Mouse (Mus musculus) limb, embryonic 14.5 days (tissue): ENCODE measurements around the gene Cep164. TPM values are rescaled to one million over a fixed set of nuclear protein-coding genes. Genes with fewer than 3 reads are reported as not detected.

Experiments used
- ATAC-seq: fragments of 200-750 bp; cut with Nextera tagmentation; 2 replicates; pipeline ENCODE4 v1.8.0; 2017; ENCODE audit warnings: low read depth, moderate number of reproducible peaks, moderate TSS enrichment; ENCODE audit not compliant: low FRiP score
- DNase-seq: peaks from one replicate; pipeline ENCODE4 v3.0.0-alpha.2; 2015; ENCODE audit warnings: low spot score
- H3K27ac ChIP-seq: fragments of 300-500 bp; sonication (generic); replicated peaks from 2 replicates; pipeline ENCODE4 v1.5.1; 2014; ENCODE audit warnings: low read depth, mild to moderate bottlenecking, low read length, moderate library complexity, mixed read lengths
- H3K27me3 ChIP-seq: fragments of 300-500 bp; sonication (generic); 2 replicates; pipeline ENCODE4 v1.6.1; 2014; ENCODE audit warnings: low read length, mixed read lengths; ENCODE audit not compliant: control insufficient read depth, insufficient read depth
- H3K36me3 ChIP-seq: fragments of 300-500 bp; sonication (generic); 2 replicates; pipeline ENCODE4 v1.6.1; 2014; ENCODE audit warnings: mild to moderate bottlenecking, low read length, moderate library complexity, mixed read lengths; ENCODE audit not compliant: control insufficient read depth, insufficient read depth
- H3K4me1 ChIP-seq: fragments of 300-500 bp; sonication (generic); 2 replicates; pipeline ENCODE4 v1.6.1; 2014; ENCODE audit warnings: antibody characterized with exemption, low read length, mixed read lengths; ENCODE audit not compliant: control insufficient read depth, insufficient read depth
- H3K4me2 ChIP-seq: fragments of 300-500 bp; sonication (generic); replicated peaks from 2 replicates; pipeline ENCODE4 v1.6.1; 2014; ENCODE audit warnings: low read depth, mild to moderate bottlenecking, low read length, moderate library complexity; ENCODE audit not compliant: severe bottlenecking
- H3K4me3 ChIP-seq: fragments of 300-500 bp; sonication (generic); replicated peaks from 2 replicates; pipeline ENCODE4 v1.5.1; 2014; ENCODE audit warnings: low read length
- H3K9ac ChIP-seq: fragments of 300-500 bp; sonication (generic); 2 replicates; pipeline ENCODE4 v1.6.1; 2014; ENCODE audit warnings: mild to moderate bottlenecking, low read depth, low read length, moderate library complexity; ENCODE audit not compliant: severe bottlenecking
- H3K9me3 ChIP-seq: fragments of 300-500 bp; sonication (generic); 2 replicates; pipeline ENCODE4 v1.6.1; 2016; ENCODE audit warnings: low read length; ENCODE audit not compliant: control insufficient read depth
- POLR2A ChIP-seq: fragments of 200-500 bp; IDR thresholded peaks from 2 replicates; pipeline ENCODE4 v1.8.0; 2012; ENCODE audit warnings: inconsistent platforms, mild to moderate bottlenecking, moderate library complexity, borderline replicate concordance; ENCODE audit not compliant: insufficient read depth, insufficient read length; ENCODE audit errors: extremely low read depth
- WGBS: fragments of 180-500 bp; shearing (Covaris S2); extraction: QIAGEN DNeasy Blood & Tissue Kit; methylation state at CpG from one replicate; pipeline ENCODE4 v1.1.7; 2014; 5-methylcytosine and 5-hydroxymethylcytosine counted together
- polyA plus RNA-seq, 2 experiments: library from polyadenylated mRNA; depleted of rRNA in 1 of 2; stranded (reverse) in 1 of 2; unstranded in 1 of 2; fragments of >200 nt; fragmentation: Nextera tagmentation in 1 of 2; extraction: Ambion mirVana in 1 of 2; gene quantifications; 2 replicates each; pipeline versions ENCODE4 v1.2.1 to v1.2.3; 2012 to 2014

The Cep164 gene
- polyA plus RNA-seq, 2 experiments: 26.2 to 33.3 TPM

DNA sequence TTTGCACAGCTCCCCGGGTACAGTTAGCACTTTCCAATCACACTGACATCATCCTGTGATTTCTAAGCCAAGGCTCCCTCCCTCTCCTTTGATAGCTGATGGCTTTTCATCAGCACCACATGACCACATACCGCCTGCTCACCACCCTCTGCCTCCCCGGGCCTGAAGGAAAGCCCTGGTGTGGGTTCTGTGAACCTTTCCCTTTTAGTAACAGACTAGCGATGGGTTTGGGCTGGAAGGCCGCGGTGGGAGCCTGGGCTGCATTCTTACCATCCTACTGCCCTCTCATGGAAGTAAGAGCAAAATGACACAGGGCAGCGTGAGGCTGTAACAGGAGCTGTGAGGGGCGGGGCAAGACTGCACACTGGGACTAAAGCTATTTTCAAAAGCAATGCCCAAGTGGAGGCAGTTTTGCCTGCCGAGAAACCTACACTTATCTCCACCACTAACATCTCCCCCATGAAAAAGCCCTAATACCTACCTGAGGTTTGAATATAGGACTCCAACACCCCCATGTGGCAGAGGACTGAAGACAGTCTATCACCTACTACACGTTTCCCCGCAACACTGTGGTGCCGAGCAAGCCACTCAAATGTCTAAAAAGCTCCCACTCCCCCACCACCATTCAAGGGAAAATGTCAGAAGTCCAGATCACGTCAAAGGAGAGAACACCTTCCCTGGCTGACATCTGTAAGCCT, 29.9 kb downstream of the Cep164 start:
- TF ChIP-seq POLR2A: no peak
- DNase-seq (peak; percentile 77), ATAC-seq (peak; percentile 80)
- 0 out of 2 replicates have a peak overlapping the region, but pooled peaks have one; percentile 1 for H3K4me2 ChIP-seq
- peak overlapping the region; percentile 34; the same call in 1 of the 2 replicates for H3K27ac ChIP-seq
- peaks cover 31% of the 10 kb centered on the region for H3K36me3 ChIP-seq
- no peak overlapping the region for H3K4me3 ChIP-seq
- 9% methylated on average over 13 of the region's 13 CpGs for WGBS
- no peaks in the 10 kb centered on the region for H3K9me3 ChIP-seq
- H3K4me1 ChIP-seq: peaks cover 5% of the 10 kb centered on the region; the same call in 1 of the 2 replicates
- H3K27me3 ChIP-seq: no peaks in the 10 kb centered on the region
- H3K9ac ChIP-seq: no peak overlapping the region

DNA sequence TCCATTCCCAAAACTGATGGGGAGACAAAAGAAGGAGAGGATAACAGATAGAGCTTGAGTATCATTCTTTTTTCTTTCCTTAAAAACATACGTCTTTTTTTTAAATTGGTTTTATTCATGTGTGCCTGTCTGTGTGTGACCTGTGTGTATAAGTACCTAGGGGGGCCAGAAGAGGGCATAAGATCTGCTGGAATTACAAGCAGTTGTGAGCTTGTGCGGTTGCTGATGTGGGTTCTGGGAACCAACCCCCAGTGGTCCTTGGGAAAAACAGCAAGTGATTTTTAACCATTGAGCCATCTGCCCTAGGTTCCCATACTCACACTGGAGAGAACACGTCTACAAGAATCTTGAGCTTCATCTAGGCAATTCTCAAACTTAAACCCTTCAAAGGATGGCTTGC, 31.2 kb downstream of the Cep164 start:
- ATAC-seq (no peak), DNase-seq (no peak)
- Histone ChIP-seq H3K27ac (no peak overlapping the region), H3K4me3 (no peak overlapping the region), H3K9ac (no peak overlapping the region), H3K36me3 (peaks cover 37% of the 10 kb centered on the region), H3K9me3 (no peaks in the 10 kb centered on the region), H3K4me1 (peaks cover 5% of the 10 kb centered on the region; the same call in 1 of the 2 replicates), H3K4me2 (no peak overlapping the region), H3K27me3 (no peaks in the 10 kb centered on the region)
- no peak for TF ChIP-seq POLR2A
- WGBS: 72% methylated on average over 3 of the region's 3 CpGs

DNA sequence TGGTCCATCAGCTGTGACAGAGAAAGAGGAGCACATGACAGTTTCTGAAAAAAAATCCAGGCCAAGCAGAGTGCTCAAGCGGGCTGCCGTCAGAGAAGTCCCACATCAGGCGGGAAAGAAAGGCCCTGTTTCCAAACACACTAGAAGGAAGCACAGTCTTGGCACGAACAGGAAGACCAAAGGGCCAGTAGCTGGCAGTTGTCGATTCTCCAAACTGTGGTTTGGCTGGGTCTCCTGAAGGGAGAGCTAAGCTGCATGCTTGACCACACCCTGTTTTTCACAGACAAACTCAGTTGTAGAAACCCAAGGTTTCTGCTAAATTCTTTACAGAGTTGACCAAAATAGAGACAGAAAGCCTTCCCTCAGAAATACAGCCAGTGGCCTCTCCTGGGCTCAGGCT, 32.8 kb downstream of the Cep164 start:
- H3K27ac ChIP-seq: no peak overlapping the region

DNA sequence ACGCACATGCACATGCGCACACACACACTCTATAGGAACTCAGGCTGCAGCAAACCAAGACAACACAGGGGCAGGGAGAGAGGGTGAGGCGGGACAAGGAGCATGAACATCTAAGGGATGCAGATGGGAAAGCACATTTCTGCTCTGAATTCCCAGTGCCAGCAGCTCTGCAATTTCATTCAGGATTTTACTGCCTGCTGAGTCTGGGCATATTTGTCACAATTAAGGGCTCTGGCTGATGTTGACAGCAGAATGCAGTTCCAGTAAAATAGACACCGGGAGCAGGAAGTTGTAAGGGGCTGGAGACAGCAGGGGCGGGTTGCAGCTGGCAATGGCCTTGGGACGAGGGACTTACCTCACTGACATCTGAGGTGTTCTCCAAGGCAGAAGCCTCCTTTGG, 34.8 kb downstream of the Cep164 start:
- no peak overlapping the region for H3K9ac ChIP-seq
- H3K9me3 ChIP-seq: no peaks in the 10 kb centered on the region
- H3K27ac ChIP-seq: no peak overlapping the region
- no peak for TF ChIP-seq POLR2A
- WGBS: 65% methylated on average over 6 of the region's 6 CpGs
- ATAC-seq (no peak), DNase-seq (no peak)
- H3K27me3 ChIP-seq: no peaks in the 10 kb centered on the region
- no peak overlapping the region for H3K4me3 ChIP-seq
- H3K36me3 ChIP-seq: peaks cover 36% of the 10 kb centered on the region; the same call in 1 of the 2 replicates
- H3K4me1 ChIP-seq: peaks cover 5% of the 10 kb centered on the region; the same call in 1 of the 2 replicates
- no peak overlapping the region for H3K4me2 ChIP-seq

More for the DNA sequence above, 32.8 kb downstream of the Cep164 start:
- 81% methylated on average over 5 of the region's 5 CpGs for WGBS
- Histone ChIP-seq H3K4me2 (no peak overlapping the region), H3K9ac (no peak overlapping the region), H3K9me3 (no peaks in the 10 kb centered on the region), H3K27me3 (no peaks in the 10 kb centered on the region), H3K4me1 (peaks cover 5% of the 10 kb centered on the region; the same call in 1 of the 2 replicates), H3K4me3 (no peak overlapping the region), H3K36me3 (peaks cover 34% of the 10 kb centered on the region; the same call in 1 of the 2 replicates)
- ATAC-seq: no peak
- DNase-seq: no peak
- no peak for TF ChIP-seq POLR2A

DNA sequence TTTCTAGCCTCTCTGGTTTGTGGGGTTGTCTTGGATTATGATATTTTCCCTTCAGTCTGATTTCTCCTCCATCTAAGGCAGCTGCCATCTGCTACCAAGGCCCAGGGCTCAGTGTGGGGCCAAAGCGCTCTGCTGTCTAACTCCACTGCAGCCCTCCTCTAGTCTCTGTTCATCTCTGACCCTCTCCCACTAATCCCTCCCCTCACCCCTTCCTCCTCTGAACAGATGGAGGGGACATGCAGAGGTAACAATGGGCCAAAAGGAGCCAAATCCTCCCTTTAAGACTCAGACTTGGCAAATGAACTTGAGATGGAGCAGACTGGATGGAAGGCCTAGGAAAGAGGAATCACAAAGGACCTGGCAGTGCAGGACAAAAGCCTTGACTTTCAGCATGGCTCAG, 36.3 kb downstream of the Cep164 start:
- no peaks in the 10 kb centered on the region for H3K27me3 ChIP-seq
- peaks cover 36% of the 10 kb centered on the region; the same call in 1 of the 2 replicates for H3K36me3 ChIP-seq
- H3K9ac ChIP-seq: no peak overlapping the region
- no peaks in the 10 kb centered on the region for H3K4me1 ChIP-seq
- TF ChIP-seq POLR2A: no peak
- no peaks in the 10 kb centered on the region for H3K9me3 ChIP-seq
- DNase-seq (no peak), ATAC-seq (no peak)
- WGBS: 90% methylated on average over 1 of the region's 1 CpGs
- H3K27ac ChIP-seq: no peak overlapping the region
- no peak overlapping the region for H3K4me2 ChIP-seq
- no peak overlapping the region for H3K4me3 ChIP-seq
